Mouse (Mus musculus): ENCODE results near the gene Ccdc92b.

The Ccdc92b gene

DNA sequence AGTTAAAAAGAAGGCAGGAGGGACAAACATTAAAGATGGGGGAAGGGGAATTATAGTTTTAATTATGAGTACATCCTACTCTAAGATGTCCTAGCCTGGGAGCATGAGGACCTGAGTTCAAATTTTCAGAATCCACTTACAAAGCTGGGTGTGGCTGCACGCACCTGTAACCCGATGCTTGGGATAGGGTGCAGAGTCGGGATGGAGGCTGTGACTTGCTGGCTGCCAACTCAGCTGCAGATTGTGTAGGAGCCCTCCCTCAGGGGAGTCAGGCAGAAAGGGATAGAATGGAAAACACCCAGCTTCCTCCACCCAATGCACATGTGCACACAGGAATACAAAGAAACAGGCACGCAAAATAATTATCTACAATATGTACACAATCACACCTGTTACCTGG, 6.0 kb upstream of the Ccdc92b start:
- DNase-seq, result no peak

DNA sequence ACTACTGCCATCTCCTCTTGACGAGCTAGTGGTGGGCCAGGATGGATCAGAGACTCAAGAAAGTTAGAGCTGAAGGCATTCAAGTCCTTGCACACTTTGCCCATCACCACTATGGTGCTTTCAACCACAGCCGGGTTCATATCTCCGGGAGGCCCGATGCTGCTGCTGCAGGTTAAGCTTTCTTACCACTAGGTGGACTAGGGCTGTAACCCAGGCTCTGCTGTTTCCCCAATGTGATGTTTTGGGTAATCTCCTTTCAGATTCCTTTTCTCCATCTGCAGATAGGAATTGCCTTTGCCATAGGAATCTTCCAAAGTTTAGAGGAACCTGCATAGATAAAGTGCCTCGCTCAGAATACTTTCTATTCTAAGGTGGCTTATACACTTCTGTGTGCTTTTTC, 3.8 kb upstream of the Ccdc92b start:
- DNase-seq, result no peak

DNA sequence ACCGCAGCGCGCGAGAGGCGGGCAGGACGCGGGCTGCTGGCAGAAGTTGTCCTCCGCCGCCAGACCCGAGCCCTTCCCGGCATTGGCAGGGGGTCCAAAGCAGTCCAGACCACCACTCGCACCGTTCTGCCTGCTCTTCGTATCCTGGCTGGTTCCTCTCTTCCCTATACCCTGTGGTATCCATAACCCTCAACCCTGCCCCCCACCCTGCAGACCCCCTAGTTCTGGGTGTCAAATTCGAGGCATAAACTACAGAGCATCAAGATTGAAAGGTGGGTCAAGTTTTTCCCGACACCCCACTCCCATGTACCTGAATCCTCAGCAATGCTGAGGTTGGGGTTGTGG, 523 bp downstream of the Ccdc92b start:
- DNase-seq, result no peak

DNA sequence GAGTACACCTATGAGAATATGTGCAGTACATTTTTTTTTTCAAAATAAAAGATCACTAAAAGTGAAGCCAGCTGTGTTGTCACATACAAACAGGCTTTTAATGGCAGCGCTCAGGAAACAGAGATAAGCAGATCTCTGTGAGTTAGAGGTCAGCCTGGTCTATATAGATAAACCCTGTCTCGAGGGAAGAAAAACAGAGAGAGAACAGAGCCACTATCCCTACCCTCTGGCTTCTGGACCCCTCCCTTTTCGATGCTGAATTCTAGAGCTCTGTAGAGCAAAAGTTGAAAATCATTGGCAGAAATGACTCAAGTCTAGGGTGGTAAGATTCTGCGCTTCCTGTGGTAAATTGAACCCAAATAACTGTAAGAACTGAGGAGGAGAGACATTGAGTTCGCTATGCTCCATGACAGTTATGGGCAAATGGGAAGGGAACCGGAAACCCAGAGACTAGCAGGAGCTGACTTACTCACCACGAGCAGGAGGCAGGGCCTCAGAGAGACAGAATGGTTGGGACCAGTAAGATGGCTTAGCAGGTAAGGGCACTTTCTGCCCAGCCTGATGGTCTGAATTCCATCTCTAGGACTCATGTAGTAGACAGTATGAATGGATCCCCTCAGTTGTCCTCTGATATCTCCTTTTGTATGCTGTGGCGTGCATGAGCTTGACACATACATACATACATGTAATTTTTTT, 2.7 kb downstream of the Ccdc92b start:
- DNase-seq, result no peak

DNA sequence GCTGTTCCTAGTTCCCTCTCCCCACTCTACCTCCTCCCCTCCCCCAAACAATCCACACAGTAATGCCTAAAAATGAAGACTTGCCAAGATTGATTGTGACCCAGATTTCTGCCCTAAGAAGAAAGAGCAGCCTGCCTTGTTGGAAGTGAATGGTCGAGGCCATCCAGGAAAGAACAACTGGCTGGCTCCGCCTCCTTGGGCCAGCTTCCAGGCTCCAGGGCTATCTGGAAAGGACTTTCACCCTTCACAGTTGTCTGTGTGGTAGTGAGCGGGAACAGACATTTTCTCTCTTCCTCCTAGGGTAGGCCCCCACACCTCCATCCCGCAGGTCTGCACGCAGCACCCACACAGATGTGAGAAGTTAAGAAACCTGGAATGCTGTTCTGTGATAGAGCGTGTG, 4.3 kb downstream of the Ccdc92b start:
- DNase-seq, result no peak

DNA sequence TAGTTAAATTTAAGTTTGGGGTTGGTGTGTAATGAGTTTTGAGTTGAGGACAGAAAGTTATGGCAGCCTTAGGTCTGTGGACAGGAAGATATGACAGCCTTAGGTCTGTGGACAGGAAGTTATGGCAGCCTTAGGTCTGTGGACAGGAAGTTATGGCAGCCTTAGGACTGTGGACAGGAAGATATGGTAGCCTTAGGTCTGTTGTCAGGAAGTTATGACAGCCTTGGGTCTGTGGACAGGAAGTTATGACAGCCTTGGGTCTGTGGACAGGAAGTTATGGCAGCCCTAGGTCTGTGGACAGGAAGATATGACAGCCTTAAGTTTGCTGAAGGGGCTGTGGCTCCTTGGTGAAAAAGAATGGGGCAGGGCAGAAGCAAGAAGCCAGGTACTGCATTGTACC, 5.9 kb downstream of the Ccdc92b start:
- no peak for DNase-seq

DNA sequence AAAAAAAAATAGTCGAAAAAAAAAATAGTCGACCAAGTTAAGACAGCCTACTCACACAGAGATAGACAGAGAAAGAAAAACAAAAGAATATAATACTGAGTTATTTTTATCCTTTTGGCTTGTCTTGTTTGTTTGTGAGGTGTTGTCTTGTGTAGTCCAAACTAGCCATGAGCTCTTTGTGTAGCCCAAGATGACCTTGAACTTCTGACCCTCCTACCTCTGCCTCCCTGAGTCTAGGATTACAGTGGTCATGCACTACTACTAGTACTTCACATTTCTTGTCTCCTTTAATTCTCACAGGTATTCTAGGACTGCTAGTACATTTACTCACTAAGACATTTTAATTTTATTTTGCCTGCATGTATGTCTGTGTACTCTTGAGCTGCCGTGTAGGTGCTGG, 8.1 kb downstream of the Ccdc92b start:
- DNase-seq, result no peak

DNA sequence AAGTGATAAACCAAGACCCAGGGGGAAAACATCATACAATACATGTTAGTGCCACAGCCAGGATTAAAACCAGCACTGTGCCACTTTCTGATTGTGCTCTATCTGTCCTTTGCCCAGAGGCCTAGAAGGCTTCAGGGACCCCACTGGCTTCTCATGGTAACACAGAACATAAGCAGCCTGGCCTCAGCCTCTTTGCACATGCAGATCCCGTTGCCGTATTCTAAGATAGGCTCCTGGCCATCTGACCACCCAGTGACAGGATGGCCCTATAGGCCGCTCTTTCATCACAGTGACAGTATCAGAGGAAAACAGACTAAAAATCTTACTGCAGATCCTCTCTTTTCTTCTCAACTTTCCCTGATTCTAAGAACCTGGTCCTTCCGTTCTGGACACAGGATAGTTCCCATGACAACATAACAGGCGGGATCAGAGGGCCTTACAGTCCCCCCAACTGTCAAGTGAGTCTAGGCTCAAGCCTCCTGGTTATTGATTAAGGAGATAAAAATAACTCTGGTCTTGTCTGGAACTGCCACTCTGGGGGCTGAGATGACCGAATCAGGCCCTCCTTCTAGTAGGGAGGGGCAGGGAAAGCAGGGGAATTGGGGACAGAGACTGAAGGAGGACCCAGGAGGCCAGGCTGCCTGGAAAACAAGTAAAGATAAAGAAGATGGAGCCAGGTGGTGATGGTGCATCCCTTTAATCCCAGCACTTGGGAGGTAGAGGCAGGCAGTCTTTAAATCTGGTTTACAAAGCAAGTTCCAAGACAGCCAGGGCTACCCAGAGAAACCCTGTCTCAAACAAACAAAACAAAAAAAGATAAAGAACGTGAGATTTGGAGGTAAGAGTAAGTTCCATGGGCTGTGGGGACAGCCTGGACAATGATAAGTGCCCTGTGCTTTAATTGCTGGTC, 12.7 kb downstream of the Ccdc92b start:
- no peak for DNase-seq

DNA sequence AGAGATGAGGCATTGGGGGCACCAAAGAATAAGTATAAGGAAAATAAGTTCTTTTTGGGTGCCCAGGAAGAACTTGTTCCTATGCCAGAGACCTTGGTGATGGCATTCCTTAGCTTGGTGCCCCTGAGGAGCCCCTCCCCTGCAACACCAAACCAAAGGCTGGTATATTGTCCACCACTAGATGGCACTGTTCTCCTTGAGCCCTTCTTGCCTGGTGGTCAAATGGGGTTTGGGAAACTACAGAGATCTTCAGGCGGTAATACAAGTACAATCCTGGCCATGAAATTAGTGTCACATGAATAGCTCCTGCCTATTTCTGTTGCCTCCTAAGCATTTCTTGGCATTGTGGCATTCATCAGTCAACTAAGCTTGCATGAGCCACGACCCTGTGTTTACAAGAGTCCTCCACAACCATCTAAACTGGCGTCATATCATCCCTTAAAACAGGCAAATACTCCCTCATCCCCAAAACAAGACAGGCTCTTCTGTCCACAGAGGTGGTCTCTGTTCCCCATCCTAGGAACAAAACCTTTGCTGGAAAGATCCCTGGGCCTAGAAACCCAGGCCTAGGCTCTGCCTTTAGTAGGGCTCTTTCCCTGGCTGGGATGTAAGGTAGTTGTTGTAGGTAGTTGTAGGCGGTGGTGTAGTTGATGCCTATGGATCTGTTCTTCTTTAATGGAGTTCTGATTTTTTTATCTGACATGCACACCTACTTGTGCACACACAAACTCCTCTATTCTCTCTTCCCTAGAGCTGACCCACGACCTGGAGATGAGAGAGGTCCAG, 15.3 kb downstream of the Ccdc92b start:
- peak; percentile 79 for DNase-seq

DNA sequence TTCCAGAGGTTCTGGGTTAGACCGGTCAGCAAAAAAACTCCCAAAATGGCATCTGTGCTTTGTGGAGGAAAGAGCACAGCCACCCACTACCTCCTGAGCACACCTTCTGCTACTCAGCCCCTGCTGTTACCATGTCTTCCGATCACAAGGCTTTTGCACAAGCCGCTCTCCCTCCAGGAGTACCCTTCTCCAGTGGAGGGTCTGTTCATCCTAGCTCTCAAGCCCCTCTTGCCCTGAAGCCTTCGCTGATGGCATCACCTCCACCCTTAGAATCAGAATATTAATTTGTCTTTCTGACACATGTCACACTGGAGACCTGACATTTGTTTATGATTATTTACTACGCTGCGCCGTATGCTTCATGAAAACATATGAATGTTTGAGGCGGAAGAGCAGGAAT, 18.1 kb downstream of the Ccdc92b start:
- no peak for DNase-seq

DNA sequence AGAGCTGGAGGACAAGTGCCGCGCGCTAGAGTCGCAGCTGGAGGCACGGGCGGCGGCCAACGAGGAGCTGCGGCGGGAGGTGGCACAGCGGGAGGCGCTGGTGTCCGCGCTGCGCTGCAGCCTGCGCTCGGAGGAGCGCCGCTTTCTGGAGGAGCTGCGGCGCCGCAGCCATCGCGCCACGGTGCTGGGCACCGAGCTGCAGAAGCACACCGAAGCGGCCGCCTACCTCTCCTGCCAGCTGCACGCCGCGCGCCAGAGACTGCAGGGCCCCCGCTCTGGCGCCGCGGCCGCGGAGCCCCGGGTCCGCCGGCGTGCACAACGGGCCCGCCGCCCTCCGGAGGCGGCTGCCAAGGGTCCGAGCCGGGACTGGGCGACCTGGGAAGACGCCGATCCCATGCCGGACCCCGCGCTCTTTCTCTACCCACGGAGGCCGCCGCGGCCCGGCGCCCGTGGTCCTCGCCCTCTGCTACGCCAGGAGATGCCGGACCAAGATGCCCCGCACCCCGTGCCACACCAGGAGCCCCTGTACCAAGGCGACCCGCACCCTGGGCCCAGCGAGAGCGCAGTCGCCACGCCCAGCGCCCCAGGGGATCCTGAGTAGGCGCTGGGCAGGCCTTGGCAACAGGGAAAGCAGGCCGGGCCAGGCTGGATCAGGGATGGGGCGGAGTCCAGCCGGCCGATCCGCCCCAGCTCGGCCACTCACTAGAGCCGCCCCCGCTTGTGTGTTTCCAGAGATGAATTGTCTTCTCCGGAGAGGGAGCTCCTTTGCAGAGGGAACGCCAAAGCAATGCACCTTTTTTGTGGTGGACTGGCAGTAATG, 18.8 kb downstream of the Ccdc92b start:
- DNase-seq, result peak; percentile 80

DNA sequence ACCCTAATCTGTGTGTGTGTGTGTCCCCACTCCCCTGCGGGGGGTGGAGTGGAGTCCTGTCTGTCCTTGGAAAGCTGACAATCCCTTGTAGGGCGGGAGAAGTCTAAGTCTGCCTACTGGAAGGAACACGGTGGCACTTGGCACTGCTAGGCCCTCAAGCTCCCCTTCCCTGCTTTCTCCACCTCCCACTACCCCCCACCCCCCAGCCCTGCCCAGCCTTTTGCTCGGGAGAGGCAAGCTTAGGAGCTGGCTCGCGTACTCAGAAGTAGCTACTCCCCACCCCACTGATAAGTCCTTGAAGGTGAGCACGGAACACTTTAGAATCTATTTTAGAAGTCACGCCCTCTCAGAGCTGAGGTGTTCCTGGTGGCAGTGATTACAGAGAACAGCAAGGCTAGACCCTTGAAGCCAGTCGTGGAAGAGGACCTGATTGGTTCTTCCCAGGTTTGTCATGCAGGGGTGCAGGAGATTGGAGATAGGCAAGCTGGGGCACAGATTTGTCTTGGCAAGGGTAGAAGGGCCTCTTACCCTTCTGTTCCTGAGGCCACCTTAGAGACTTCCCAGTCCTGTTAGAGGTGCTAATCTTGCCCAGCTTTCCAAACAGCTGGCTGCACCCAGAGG, 19.5 kb downstream of the Ccdc92b start:
- peak; percentile 29 for DNase-seq

DNA sequence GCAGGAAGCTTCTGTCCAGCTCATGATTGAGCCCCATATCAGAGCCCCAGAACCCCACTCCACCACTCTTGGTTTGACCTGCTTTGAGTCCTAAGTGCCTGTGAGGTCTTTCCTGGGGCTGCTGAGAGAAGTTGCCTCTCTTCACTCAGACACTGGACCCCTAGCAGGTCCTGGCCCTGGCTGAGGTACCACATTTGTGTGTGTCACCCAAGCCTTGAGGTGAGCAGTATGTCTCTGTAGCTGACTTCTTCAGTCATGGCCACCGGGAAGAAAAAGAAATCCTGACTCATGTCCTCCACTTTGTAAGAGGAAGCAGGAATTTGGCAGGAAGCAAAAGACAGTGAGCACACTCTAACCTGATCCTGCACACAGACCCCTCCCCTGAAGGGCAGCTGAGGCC, 20.2 kb downstream of the Ccdc92b start:
- no peak for DNase-seq

DNA sequence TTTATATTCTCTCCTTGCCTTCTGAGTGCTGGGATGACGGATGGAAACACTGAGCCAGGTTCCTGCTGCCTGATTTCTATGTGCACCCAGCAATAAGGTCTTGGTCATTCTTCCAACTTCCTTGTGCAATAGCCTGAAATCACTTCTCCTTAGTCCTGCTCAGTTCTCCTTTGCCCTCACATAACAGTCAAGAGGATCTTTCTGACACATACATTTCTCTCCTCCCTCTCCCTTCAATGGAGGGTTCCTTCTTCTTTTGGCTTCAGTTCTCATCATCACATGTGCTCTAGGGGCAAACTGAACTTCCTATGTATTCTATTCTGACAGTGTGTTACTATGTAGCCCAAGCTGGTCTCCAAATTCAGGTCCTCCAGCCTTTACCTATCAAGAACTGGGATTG, 28.6 kb downstream of the Ccdc92b start:
- DNase-seq, result no peak

DNA sequence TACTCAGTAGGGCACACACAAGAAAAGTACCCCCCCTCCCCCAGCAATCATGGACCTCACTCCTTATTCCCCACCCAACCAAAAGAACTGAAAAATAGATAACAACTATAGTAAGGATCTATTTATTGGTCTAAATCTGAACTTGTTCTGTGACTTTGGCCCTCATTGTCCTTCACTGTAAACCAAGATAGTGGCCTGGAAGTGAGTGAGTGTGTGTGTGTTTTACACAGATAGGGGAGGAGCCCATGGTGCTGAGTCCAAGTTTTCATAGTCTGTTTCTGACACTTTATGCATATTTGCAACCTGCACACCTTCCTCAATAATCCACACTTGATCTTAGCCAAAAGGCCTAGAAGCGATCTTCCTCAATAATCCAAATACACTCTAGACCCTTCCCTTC, 29.3 kb downstream of the Ccdc92b start:
- no peak for DNase-seq

DNA sequence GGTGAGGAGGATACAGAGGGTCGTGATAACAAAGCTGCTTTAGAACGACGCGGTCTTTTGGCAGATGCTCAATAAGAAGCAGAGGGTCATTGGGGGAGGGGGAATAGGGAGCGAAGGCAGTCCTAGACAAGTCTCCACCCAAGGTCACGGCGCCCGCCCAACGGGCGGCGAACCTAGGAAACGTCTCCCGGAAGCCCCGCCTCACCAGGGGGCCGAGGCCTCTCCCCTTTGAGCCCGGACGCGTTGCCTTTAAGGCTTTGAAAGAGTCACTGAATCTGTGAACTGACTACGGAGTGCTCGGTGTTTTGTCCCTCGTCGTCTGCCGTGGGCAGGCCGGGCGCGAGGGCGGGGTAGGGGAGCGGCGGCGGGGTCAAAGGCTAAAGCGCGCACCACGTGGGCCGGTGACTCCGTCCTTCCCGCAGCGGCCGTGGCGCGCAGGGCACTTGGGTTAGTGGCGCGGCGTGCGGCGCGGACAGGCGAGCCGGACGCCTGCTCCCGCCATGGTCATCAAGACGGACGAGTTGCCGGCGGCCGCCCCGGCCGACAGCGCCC, 29.8 kb downstream of the Ccdc92b start, which contains the start of gene Cluh:
Gene Cluh (plus strand): TSS at position 401 of the 552 bp plus-strand sequence.
- peak; percentile 97 for DNase-seq

DNA sequence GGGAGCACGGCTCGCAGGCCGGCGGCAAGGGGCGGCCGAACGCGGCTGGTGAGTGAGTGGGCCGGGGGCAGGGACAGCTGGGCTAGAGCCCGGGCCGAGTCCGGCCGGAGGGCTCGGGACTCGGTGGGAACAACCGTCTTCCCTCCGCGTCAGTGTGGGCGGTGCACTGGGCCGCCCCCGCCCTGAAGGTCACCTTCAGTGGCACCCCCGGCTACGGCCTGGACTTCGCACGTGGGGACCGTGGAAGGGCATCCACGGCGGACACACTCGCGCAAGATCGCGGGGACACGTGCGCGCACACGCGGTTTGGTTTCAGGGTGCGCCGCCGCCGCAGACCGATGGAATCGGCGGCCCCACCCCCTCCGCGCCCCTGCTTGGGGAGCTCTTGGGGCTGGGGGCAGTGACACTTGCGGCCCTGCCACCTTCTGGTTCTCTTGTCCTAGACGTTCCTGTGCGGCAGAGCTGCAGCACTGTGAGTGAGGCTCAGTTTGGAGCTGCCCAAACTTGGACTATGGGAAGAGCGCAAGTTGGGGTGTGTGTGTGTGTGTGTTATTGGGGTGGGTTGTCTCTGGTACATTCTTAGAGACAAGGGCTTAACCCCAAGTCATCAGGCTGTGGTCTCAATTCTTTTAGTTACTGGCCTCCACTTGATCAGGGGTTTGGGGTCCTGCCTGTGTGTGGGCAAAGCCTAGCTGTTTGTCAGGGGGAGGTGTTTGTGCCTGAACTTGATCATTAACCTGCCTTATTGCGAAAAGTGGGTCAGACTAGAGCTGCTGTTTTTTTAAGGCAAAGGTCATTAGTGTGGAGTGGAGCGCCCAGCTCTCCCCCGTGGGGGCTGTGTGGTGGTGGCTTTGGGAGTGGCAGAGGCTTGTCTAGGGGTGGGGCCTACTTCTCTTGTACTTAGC, 30.5 kb downstream of the Ccdc92b start:
- peak; percentile 18 for DNase-seq

DNA sequence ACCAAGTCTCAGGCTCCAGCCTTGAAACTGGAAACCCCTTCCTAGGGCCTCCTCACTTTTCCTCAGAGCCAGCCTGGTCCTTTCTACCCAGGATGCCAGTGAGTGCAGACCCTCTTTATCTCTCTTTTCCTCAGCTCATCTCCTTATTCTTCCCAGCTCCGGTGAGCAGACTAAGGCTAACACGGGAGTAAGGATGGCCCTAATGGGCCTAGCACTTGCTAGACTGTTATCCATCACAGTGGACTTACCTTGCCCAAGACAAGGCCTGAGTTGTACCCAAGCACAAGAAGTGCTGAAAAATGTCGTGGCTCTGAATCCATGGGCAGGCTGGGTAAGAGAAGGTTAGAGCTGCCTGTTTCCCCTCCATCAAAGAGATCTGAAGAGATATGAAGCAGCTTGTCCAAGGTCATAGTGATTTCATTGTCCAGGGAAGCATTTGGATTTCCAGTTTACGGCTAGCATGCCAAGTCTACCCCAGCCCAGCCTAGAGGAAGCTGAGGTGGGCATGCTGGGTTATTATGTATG, 31.2 kb downstream of the Ccdc92b start:
- no peak for DNase-seq

DNA sequence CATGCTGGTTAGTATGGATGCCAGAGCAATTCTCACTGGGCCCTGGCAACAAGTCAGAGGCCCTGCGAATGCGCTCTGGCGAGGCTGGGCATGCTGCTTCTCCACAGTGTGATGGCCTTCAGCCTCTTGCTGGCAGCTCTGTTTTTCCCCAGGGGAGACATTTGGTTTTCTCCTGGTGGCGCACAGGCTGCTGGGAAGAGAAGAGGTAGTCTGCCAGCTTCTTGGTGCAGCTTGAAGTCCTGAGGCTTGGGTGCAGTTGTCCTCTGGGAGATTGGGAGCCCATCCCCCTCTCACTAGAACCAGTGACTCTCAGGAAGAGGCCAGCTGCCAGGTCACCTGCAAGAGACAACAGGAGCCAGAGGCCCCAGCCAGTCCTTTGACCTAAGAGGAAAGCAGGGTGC, 33.4 kb downstream of the Ccdc92b start:
- no peak for DNase-seq

DNA sequence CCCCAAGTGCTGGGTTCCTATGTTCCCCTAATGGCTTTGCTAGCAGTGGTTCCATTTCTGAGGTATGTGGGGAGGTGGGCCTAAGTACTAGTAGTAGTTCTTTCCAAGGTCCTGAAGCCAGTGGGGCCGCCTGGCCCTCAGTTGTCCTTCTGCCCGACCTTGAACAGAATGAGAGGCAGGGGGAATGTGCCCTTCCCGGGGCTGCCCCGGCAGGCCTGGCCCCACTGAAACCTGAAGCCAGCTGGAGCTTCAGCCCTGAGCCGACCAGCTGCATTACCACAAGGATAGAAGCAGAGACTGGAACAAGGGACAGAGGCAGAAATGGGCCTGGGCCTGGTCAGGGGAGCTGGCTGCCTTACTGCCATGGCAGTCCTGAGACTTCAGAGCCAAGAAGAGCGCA, 34.0 kb downstream of the Ccdc92b start:
- DNase-seq, result no peak

DNA sequence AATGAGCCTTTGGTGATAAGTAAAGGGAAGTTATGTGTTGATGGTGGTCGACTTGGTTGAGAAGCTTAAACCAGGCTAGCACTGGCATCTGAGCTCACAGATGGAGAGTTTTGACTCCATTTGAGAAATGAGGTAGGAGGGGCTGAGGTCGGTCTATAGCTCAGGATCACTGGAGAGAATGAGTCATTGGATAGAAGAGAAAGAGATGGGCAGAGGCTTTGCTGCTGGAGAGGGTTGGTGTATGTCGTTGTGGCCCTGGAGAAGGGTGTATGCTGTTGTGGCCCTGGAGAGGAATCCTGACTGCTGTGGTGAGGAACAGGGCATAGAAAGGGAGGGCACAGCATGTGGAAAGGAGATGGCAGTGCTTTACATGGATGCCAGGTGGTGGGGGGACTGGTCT, 36.5 kb downstream of the Ccdc92b start:
- DNase-seq, result no peak

Measured in lung, postnatal 14 days (tissue).